Mouse (Mus musculus) ES-Bruce4 (cell line): ENCODE measurements around the gene Abhd12.

Source experiments
- CTCF ChIP-seq: IDR thresholded peaks from one replicate; pipeline ENCODE4 v1.8.1; 2011; ENCODE audit warnings: low read depth, low read length
- POLR2A ChIP-seq: IDR thresholded peaks from one replicate; pipeline ENCODE4 v1.8.1; 2011; ENCODE audit warnings: low read length; ENCODE audit not compliant: insufficient read depth

DNA sequence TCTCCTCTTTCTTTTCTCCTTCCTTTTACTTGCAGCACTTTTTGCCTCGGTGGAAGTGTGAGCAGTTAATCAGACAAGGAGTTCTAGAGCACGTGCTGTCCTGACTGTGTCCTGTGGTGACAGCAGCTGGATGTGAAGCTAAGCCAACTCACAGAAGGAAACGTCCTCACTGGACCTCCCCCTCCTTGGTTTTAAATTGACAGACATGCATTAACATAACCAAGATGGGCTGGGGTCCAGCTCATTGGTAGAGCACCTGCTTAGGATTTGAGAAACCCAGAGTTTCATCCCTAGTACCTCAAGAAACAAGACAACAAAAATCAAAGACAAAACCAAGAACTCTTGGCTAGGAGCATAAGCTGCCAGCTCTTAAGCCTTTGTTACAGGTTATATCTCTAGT, 26.3 kb upstream of the Abhd12 start:
- TF ChIP-seq CTCF (no peak), POLR2A (no peak)
